Mouse (Mus musculus): ENCODE data around the gene Kptn. TPM values are rescaled to one million over a fixed set of nuclear protein-coding genes. Genes with fewer than 3 reads are reported as not detected.
A peak's percentile ranks its signal among the peaks of the same experiment; 100 is the strongest.

Kptn gene
- polyA plus RNA-seq, 1 experiment from 2014 or later, result 15.0 TPM

DNA sequence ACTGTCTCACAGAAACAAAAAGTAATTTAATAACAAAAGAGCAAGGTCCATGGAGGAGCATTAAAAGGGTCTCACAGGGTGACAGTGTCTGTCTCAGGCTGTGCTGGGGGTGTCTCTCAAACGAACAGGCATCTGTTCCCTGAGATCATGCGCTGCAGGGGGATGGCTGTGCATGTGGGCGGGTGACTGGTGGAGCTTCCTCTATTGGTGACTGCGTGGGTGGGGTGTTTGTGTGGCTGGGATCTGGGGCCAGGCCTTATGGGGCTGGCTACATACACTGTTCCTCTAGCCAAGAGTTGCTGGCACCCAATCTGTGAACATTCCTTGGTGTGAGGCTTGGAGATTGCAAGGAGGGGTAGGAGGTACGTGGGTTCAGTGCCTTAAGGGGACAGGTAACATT, 29.5 kb downstream of the Kptn start:
- no peak for ATAC-seq
- no peaks in the 10 kb centered on the region for H3K4me1 ChIP-seq
- WGBS (ENCODE audit: insufficient replicate concordance), result 34% methylated on average over 5 of the region's 5 CpGs
- H3K36me3 ChIP-seq, result no peaks in the 10 kb centered on the region
- no peak overlapping the region for H3K4me2 ChIP-seq
- H3K4me3 ChIP-seq, result no peak overlapping the region
- peaks cover 45% of the 10 kb centered on the region for H3K27me3 ChIP-seq (replicated peaks)
- no peaks in the 10 kb centered on the region for H3K9me3 ChIP-seq (replicated peaks)
- no peak overlapping the region for H3K27ac ChIP-seq
- H3K9ac ChIP-seq, result no peak overlapping the region

DNA sequence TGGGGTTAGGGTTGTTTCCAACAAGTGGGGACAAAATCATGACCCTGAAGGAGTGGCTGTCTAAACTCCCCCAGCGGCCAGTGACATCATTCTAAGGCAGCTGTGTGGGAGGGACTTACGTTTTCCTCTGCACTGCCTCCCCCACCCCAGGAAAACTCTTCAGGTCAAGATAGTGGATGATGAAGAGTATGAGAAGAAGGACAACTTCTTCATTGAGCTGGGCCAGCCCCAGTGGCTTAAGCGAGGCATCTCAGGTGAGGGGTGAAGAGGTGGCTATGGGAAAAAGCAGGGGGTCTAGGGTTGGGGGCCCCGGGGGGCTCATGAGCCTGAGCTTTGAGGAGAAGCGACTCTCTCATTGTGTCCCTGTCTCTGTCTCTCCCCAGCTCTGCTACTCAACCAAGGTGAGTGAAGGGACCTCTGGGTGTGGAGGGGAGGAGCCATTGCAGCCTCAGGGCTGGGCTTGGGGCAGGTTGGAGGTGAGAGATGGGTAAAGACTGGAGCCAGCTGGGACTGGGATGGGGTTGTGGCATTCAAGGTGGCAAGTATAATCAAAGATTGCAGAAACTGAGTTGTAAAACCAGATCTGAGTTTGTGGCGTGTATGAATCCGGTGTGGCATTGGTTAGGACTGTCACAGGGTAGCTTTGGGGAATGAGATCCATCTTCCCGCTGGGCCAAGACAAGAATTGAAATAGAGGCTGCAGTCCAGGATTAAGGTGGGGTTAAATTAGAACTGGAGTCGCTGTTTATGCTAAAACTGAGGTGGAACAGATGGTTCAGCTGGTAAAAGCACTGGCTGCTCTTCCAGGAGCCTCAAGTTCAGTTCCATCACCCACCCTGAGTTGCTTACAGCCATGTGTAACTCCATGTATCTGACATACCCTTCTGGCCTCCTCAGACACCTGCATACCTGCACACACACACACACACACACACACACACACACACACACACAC, 30.8 kb downstream of the Kptn start:
- Histone ChIP-seq H3K4me2 (no peak overlapping the region), H3K36me3 (no peaks in the 10 kb centered on the region), H3K9me3 (replicated peaks) (no peaks in the 10 kb centered on the region), H3K27ac (no peak overlapping the region), H3K4me1 (no peaks in the 10 kb centered on the region), H3K9ac (no peak overlapping the region), H3K4me3 (no peak overlapping the region), H3K27me3 (replicated peaks) (peaks cover 35% of the 10 kb centered on the region)
- no peak for ATAC-seq
- WGBS (ENCODE audit: insufficient replicate concordance), result 46% methylated on average over 9 of the region's 9 CpGs

DNA sequence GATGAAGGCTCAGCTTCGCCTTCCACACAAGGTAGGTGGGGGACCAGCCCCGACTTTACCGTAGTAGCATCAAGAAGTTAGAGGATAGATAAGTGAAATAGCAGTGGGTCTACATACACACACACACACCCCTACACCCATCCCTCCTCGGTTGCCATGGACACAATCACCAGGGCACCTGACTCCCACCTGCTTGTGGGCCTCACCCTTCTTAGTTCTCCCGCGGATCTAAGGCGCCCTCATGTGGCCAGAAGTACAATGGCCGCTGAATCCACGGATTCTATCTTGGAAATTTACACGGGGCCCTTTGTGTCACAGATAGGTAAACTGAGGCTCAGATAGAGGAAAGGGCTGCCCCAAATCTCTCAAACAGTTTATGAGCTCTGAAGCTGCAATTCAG, 33.8 kb downstream of the Kptn start:
- no peak overlapping the region for H3K9ac ChIP-seq
- WGBS (ENCODE audit: insufficient replicate concordance), result 19% methylated on average over 10 of the region's 10 CpGs
- H3K4me3 ChIP-seq, result no peak overlapping the region
- peaks cover 22% of the 10 kb centered on the region for H3K27me3 ChIP-seq (replicated peaks)
- H3K4me1 ChIP-seq, result no peaks in the 10 kb centered on the region
- no peaks in the 10 kb centered on the region for H3K36me3 ChIP-seq
- H3K4me2 ChIP-seq, result no peak overlapping the region
- H3K9me3 ChIP-seq (replicated peaks), result no peaks in the 10 kb centered on the region
- ATAC-seq, result peak; percentile 55; the same call in 1 of the 2 replicates
- H3K27ac ChIP-seq, result no peak overlapping the region

DNA sequence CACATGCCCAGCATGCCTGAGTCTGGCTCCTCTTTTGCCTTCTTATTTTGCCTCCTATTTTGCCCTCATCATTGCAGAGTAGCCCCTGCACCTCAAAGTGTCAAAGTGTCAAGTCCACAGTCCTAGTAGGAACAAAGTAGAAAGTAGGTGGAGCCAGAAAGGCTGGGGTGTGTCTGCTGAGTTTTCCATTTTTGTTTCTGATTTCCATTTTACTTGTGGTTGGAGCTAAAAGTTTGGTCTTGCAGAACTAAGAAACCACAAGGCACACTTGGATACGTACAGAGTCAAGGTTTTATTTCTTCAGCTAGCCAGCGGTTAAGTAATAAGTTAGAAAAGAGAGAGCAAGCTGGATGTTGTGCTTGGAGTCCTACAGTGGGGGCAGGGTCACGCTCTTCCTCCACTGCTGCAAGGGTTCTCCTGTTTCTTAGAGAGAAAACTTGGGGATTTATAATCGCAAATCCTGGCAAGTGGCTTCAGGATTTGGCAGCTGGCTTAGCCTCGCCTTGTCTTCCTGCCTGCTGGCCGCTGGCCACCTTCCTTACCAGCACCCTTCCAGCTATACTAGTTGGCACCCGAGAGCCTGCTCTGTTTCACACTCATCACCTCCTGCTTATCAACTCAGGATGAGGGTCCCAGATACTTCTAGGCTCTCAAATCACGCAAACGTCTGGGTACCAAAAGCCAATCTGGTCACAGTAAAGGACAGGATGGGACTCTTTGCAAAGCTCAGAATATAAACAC, 35.6 kb downstream of the Kptn start:
- H3K4me1 ChIP-seq, result no peaks in the 10 kb centered on the region
- WGBS (ENCODE audit: insufficient replicate concordance), result 48% methylated on average over 9 of the region's 9 CpGs
- H3K9me3 ChIP-seq (replicated peaks), result no peaks in the 10 kb centered on the region
- H3K27ac ChIP-seq, result no peak overlapping the region
- H3K4me3 ChIP-seq, result no peak overlapping the region
- no peak for ATAC-seq
- H3K4me2 ChIP-seq, result no peak overlapping the region
- H3K27me3 ChIP-seq (replicated peaks), result peaks cover 37% of the 10 kb centered on the region
- H3K36me3 ChIP-seq, result no peaks in the 10 kb centered on the region
- H3K9ac ChIP-seq, result no peak overlapping the region

DNA sequence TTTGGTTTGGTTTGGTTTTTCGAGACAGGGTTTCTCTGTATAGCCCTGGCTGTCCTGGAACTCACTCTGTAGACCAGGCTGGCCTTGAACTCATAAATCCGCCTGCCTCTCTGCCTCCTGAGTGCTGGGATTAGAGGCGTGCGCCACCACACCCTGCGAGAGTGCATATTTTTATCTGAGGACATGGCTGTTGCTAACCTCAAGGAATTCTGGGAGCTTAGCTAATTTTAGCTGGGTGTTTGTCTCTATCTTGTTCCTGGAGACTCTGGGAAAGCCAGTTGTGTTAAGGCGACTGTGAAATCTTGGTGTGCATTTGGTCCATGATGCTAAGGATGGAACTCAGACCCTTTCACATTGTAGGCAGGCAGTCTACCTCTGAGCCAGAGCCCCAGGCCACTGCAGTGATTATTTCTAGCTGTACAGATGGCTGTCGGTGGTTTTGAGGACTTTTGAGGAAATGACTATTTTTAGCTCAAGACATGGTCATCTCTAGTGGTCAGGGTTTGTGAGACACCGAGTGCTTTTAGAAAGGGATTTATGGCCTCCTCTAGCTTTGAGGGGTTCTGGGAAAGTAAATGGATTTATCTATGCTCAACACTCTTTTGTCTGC, 36.5 kb downstream of the Kptn start:
- Histone ChIP-seq H3K9ac (no peak overlapping the region), H3K27ac (no peak overlapping the region), H3K4me2 (no peak overlapping the region), H3K4me1 (no peaks in the 10 kb centered on the region), H3K4me3 (no peak overlapping the region), H3K9me3 (replicated peaks) (no peaks in the 10 kb centered on the region; the same call in 1 of the 2 replicates), H3K36me3 (no peaks in the 10 kb centered on the region), H3K27me3 (replicated peaks) (peaks cover 40% of the 10 kb centered on the region)
- ATAC-seq, result no peak
- 38% methylated on average over 8 of the region's 8 CpGs for WGBS (ENCODE audit: insufficient replicate concordance)

DNA sequence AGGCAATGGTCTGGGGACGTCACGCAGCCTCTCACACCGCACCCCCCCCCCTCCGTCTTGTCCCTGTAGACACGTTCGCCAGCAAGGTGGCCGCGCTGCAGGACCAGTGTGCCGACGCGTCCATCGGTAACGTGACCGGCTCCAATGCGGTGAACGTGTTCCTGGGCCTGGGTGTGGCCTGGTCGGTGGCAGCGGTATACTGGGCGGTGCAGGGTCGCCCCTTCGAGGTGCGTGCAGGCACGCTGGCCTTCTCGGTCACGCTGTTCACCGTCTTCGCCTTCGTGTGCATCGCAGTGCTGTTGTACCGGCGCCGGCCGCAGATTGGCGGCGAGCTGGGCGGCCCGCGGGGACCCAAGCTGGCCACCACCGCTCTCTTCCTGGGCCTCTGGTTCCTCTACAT, 39.0 kb downstream of the Kptn start:
- H3K9ac ChIP-seq, result no peak overlapping the region
- ATAC-seq, result no peak
- H3K36me3 ChIP-seq, result no peaks in the 10 kb centered on the region
- 8% methylated on average over 39 of the region's 39 CpGs for WGBS (ENCODE audit: insufficient replicate concordance)
- no peaks in the 10 kb centered on the region for H3K4me1 ChIP-seq
- no peak overlapping the region for H3K4me3 ChIP-seq
- H3K4me2 ChIP-seq, result peak overlapping the region; percentile 8; the same call in 1 of the 2 replicates
- H3K27me3 ChIP-seq (replicated peaks), result peaks cover 48% of the 10 kb centered on the region
- no peak overlapping the region for H3K27ac ChIP-seq
- H3K9me3 ChIP-seq (replicated peaks), result no peaks in the 10 kb centered on the region; the same call in 1 of the 2 replicates

DNA sequence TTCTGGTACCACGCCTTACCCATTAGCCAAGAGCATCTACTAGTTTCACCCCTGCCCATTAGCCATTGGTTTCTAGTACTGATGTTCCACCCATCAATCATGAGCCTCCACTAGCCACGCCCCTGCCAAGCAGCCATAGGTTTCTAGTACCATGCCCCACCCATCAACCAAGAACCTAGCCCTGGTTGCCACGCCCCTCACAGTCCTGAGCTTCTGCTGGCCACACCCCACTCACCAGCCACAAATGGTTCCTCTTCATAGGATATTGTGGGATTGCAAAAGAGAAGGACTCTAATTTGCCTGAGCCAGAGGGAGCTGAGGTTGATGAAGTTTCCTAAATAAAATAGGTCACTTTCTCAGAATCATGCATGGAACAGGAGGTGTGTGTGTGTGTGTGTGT, 41.0 kb downstream of the Kptn start:
- ATAC-seq, result peak; percentile 40; the same call in 1 of the 2 replicates
- Histone ChIP-seq H3K4me2 (no peak overlapping the region), H3K27me3 (replicated peaks) (peaks cover 53% of the 10 kb centered on the region), H3K9me3 (replicated peaks) (no peaks in the 10 kb centered on the region; the same call in 1 of the 2 replicates), H3K9ac (no peak overlapping the region), H3K4me1 (no peaks in the 10 kb centered on the region), H3K27ac (no peak overlapping the region), H3K4me3 (no peak overlapping the region), H3K36me3 (no peaks in the 10 kb centered on the region)
- WGBS (ENCODE audit: insufficient replicate concordance), result 51% methylated on average over 3 of the region's 3 CpGs

DNA sequence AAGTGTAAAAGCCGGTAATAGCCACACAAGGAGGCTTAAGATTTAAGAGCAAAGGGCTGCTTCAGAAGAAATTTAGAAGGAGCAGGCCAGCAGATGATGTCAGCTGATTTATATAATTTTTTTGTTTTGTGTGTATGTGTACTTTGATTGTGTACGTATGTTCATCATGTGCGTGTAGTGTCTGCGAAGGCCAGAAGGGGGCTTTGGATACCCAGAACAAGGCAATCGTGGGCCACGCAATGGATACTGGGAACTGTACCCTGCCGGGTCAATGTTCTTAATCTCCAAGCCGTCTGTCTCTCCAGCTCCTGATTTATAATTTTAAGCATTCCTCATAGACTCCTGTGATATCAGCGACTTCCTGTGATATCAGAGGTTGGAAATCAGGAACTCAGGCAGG, 41.6 kb downstream of the Kptn start:
- WGBS (ENCODE audit: insufficient replicate concordance), result 84% methylated on average over 9 of the region's 9 CpGs
- Histone ChIP-seq H3K27me3 (replicated peaks) (peaks cover 53% of the 10 kb centered on the region), H3K4me1 (no peaks in the 10 kb centered on the region), H3K9ac (no peak overlapping the region), H3K9me3 (replicated peaks) (no peaks in the 10 kb centered on the region; the same call in 1 of the 2 replicates), H3K27ac (no peak overlapping the region), H3K36me3 (no peaks in the 10 kb centered on the region), H3K4me3 (no peak overlapping the region), H3K4me2 (no peak overlapping the region)
- ATAC-seq, result no peak

DNA sequence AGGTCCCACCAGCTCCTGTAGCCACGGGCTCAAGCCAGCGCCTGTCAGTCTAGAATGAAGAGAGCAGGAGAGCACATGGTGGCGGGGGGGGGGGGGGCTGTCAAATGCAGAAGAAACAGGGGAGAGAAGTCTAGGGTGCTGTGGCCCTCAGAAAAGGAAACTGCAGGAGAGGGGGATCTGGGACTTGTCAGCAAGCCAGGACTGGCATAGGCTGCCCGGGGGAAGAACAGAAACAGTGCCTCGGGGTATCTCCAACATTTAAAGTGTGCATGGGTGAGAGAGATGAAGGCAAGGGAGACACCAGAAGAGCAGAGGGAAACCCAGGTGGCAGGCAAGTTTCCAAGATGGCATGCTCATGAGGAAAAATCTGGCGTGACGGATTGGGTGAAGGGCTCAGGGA, 42.3 kb downstream of the Kptn start:
- H3K27ac ChIP-seq, result no peak overlapping the region
- H3K27me3 ChIP-seq (replicated peaks), result peaks cover 50% of the 10 kb centered on the region
- 60% methylated on average over 7 of the region's 7 CpGs for WGBS (ENCODE audit: insufficient replicate concordance)
- no peak overlapping the region for H3K4me2 ChIP-seq
- no peaks in the 10 kb centered on the region for H3K36me3 ChIP-seq
- H3K4me3 ChIP-seq, result no peak overlapping the region
- no peaks in the 10 kb centered on the region for H3K4me1 ChIP-seq
- H3K9me3 ChIP-seq (replicated peaks), result no peaks in the 10 kb centered on the region; the same call in 1 of the 2 replicates
- no peak for ATAC-seq
- H3K9ac ChIP-seq, result no peak overlapping the region

DNA sequence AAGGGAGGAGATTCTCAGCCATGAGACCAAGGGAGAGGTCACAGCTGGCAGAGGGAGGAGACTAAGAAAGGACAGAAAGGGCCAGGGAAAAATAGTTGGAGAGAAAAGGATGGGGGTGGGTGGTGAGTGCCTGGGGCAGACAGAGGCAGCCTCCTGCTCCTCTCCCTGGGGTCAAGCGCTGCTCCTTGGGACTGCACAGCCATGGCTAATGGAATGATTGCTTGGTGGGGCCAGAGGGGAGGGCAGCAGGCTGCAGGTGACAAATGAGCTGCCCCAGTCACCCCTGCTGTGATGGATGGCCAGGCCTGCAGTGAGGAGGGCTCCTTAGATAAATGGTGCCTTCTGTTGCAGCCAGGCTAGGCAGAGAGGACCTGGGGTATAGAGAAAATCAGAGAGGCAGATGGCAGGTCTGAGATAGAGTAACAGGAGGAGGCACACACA, 52.5 kb downstream of the Kptn start:
- 13% methylated on average over 1 of the region's 1 CpGs for WGBS (ENCODE audit: insufficient replicate concordance)
- no peak overlapping the region for H3K9ac ChIP-seq
- no peak overlapping the region for H3K27ac ChIP-seq
- H3K4me1 ChIP-seq, result peaks cover 12% of the 10 kb centered on the region; the same call in 1 of the 2 replicates
- no peak for ATAC-seq
- H3K4me2 ChIP-seq, result no peak overlapping the region
- H3K36me3 ChIP-seq, result no peaks in the 10 kb centered on the region
- H3K4me3 ChIP-seq, result no peak overlapping the region
- H3K27me3 ChIP-seq (replicated peaks), result peaks cover 59% of the 10 kb centered on the region
- H3K9me3 ChIP-seq (replicated peaks), result 0 out of 2 replicates have a peak, but pooled peaks cover 7% of the 10 kb centered on the region

DNA sequence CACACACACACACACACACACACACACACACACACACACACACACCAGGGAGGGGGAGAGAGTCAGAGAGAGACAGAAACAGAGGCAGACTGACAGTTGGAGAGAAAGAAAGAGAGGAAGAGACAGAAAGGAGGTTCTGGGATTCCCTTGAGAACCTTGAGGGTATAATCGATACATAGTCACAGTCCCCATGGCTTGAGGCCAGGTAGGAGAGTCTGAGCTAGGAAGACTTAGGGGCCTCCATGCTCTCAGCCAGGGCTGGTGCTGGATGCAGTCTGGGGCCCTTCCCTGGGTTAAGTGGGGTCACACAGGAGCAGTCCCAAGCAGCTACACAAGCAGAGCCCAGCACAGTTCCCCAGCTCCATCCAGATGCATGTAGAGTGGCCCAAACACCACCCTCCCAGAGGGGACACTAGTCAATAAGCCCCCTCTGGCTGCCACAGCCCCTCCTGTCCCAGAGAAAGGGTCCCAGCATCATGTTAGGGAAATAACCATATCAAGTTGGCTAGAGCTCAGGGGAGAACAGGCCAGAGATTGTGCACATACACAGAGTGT, 53.0 kb downstream of the Kptn start:
- H3K4me3 ChIP-seq, result no peak overlapping the region
- H3K27me3 ChIP-seq (replicated peaks), result peaks cover 64% of the 10 kb centered on the region
- H3K36me3 ChIP-seq, result no peaks in the 10 kb centered on the region
- 42% methylated on average over 1 of the region's 1 CpGs for WGBS (ENCODE audit: insufficient replicate concordance)
- H3K9me3 ChIP-seq (replicated peaks), result 0 out of 2 replicates have a peak, but pooled peaks cover 6% of the 10 kb centered on the region
- no peak for ATAC-seq
- H3K9ac ChIP-seq, result no peak overlapping the region
- H3K4me1 ChIP-seq, result peaks cover 12% of the 10 kb centered on the region; the same call in 1 of the 2 replicates
- H3K4me2 ChIP-seq, result no peak overlapping the region
- no peak overlapping the region for H3K27ac ChIP-seq
